Mouse (Mus musculus) common myeloid progenitor, adult 5-6 weeks (primary cell): Measurements from ENCODE around the gene Gpr85. TPM values are rescaled to one million over a fixed set of nuclear protein-coding genes. Genes with fewer than 3 reads are reported as not detected.
"Not testable (repeated sequence)": the region's sequence is repeated elsewhere in the genome, so short reads cannot be mapped to it uniquely, and the experiment has no call there.

ENCODE experiments used
- ATAC-seq: replicated peaks from 2 replicates; pipeline ENCODE4 v1.8.0; 2016; ENCODE audit warnings: low read depth, mild to moderate bottlenecking, moderate TSS enrichment, inconsistent platforms; ENCODE audit not compliant: poor library complexity, severe bottlenecking
- total RNA-seq: library from RNA; stranded (forward); fragments of 200-1000, 187-1606 nt; gene quantifications from 2 replicates; pipeline ENCODE4 v1.2.3, GENCODE M21; 2017

Gpr85 gene
- 0.05 TPM in 1 of 2 replicates, not detected in the other for total RNA-seq

- peak; percentile 68 for ATAC-seq
Measured at GRCm38 (mm10) chr6:13839345-13840054, at the start of gene Gpr85. TSS of gene Gpr85 (minus strand) at chr6:13839942.

DNA sequence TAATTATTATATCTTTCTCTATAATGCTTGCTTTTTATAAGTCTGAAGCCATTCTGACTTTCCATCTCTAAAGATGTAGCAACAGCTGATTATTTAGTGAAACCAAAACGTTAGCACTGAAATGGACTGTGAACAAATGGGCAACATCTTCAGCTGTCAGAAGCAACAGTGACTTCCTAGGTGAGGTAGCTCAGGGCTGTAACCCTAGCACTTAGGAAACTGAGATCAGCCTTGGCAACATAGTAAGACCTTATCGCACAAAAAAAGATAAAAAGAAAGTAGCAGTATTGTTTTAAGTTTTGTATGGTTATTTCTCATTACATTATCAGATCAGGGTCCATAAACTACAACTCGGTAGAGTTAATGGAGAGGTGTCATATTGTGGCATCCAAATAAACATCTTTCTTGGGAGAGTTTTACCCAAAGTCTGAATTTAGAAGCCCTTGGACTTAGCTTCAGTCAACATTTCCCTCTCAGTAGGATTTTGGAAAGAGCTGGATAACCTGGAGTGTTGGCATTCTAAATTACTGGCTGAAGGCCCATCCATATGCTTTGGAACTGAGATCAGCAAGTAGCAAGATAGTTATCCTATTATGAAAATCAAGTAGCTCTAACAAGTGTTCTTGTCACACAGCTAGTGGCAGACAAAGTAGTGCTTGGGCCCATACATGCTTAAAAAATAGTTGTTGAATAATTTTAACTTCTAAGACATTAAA, 45.3 kb upstream of the Gpr85 start:
- ATAC-seq = no peak

DNA sequence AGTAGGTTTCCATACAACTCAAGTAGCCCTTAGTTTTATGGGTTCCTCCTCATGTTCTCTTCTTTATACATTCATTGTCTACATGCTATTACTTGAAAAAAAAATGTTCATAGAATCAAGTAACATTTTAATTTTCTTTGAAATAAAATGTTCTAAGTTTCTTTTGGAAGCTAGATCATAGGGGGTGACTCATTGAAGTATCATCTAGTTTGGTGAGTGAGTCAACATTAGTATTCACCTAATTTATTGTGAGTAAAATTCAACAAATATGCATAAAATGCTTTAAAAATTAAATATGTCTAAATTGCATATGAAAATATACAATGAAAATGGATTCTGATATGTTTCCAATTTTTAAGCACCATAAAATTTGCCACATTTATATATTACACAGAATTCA, 43.2 kb upstream of the Gpr85 start:
- ATAC-seq = no peak

- ATAC-seq = 0 out of 2 replicates have a peak, but pooled peaks have one; percentile 20
Measured at GRCm38 (mm10) chr6:13873959-13874358, 34.2 kb upstream of the Gpr85 start.

DNA sequence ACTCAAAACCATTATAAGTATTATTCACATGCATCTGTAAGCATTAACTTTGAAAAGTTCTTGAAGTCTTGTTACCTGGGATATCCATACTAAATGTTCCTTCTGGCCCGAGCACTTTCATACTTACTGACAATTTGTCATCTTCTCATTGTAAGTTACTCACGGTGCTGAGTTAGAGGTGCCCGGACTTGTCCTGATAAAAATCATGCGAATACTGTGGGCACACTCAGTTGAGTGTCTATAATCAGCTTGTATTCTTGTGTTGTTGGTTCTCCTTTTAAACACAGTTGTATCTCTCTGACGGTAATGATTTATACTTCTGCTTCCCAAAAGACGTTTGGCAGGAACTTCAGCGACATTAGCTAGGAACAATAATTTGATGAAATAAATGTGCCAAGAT, 32.3 kb upstream of the Gpr85 start:
- 0 out of 2 replicates have a peak, but pooled peaks have one; percentile 8 for ATAC-seq

- peak; percentile 40; the same call in 1 of the 2 replicates for ATAC-seq
Measured at GRCm38 (mm10) chr6:13871625-13871958, 31.9 kb upstream of the Gpr85 start.

DNA sequence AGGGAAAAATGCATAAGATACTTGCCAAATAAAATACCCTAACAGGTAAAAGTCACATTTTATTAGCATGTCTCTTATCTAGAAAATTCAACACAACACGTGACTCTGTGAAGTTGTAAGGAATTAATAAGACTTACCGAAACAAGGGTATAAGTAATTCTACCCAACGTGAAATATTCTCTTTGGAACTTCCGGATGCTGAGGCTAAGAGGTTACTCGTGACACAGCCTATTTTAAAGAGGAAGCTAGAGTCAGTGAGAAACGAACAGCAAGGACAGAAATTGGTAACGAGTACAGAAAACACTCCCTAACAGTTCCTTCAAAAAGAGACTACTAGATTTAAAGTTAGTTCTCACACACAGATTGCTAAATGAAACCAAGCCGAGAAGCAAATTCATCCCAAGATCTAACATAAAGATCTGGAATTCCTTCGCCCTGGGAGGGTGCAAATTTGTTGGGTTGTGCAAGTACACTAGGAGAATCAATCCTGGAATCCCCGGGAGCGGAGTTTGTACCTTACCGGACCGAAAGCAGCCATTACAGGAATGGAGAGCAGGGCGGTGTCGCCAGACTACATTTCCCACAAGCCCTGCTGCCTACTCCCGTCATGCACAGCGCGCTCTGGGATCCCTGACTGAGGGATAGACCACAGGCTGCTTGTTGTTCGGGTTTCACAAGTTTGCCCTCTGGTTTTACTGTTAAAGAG, 31.3 kb upstream of the Gpr85 start, which contains the start of gene 2610001J05Rik:
2610001J05Rik (minus strand) TSS at position 600 of the 706 bp plus-strand sequence.
- peak; percentile 98 for ATAC-seq

DNA sequence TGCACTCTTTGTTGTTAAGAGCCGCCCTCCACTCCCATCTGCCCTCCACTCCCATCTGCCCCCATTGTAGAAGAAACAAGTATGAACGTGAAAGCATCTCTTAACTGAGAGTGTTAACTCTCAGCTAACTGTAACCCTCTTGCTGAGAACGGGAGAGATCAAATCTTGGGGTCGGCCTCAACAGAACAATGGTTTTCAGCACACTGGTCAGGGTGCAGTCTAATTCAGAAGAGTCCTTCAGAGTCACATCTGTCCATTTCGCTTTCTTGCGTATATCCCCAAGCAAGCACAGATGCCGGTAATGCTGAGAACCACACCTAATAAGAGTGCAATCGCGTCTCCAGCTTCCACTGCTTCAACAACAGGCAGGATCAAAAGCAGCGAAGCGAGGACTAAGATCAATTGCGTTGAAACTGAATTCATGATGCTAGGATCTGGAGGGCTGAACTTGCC, 30.6 kb upstream of the Gpr85 start:
- 0 out of 2 replicates have a peak, but pooled peaks have one; percentile 0 for ATAC-seq

DNA sequence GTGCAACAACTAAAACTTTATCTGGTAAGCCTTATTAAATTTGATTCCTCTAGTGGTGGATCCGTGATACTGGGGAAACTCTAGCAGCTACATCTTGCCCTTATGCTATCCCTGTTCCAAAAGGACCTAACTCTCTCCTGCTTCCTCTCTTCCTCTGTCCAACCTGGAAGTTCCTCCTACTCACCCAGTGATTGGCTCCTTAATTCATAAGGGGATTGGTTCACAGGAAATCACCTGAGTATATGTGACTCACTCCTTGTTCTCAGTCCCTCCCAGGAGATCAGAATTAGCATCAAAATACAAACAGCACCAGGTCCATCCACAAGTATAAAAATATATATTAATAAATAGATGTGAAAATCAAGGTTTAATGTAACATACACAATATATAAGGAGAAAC, 20.9 kb upstream of the Gpr85 start:
- no peak for ATAC-seq

DNA sequence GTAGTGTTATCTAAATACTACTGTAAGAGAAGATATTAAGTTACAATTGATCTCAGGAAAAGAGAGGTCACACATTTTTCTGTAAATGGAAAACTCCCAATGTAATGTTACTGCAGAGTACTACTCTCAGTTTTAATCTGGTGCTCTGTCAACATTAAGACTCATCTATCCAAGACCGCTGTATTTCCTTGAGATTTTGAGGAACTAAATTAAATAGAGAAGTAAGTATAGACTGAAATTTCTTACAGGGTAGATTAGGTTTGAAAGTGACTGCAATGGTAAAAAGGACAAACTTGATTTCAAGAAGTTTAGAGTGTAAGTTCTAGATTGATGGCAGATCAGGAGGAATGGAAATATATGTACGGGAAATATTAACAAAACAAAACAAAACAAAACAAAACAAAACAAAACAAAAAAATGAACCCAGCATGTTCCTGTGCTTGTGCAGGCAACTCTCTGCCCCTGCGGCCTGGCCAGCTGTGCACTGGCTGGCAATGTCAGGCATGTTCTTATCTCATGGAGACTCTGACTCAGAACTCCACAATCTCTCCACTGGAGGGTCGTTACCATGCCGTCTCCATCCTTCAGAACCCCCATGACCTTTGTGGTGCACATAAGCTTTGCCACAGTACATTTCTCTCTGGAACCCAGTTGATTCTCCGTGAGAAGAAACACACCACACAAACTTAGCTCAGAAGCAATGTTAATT, 20.3 kb upstream of the Gpr85 start:
- peak; percentile 93 for ATAC-seq

GRCm38 (mm10) chr6:13854230-13854629, 14.5 kb upstream of the Gpr85 start:
- ATAC-seq = no peak

DNA sequence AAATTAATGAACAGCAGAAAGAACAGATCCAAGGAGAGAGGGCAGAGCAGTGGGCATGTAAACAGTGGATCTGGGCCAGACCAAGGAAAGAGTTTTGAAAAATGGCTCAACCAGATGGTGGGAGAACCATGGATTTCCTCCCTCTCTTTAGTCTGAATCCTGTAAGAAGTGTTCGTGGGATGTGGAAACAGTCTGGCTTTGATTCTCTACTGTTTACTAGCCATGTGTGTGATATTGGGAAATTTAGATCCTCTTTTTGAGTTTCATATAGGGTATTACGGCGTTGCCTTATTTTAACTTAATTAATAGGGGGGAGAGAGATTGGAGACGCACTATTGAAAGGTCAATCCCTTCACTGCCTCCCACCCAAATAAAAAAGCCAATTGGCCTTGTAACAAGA, 13.5 kb upstream of the Gpr85 start:
- peak; percentile 54; the same call in 1 of the 2 replicates for ATAC-seq

- not testable (repeated sequence) for ATAC-seq
Measured at GRCm38 (mm10) chr6:13846031-13846430, 6.3 kb upstream of the Gpr85 start.

DNA sequence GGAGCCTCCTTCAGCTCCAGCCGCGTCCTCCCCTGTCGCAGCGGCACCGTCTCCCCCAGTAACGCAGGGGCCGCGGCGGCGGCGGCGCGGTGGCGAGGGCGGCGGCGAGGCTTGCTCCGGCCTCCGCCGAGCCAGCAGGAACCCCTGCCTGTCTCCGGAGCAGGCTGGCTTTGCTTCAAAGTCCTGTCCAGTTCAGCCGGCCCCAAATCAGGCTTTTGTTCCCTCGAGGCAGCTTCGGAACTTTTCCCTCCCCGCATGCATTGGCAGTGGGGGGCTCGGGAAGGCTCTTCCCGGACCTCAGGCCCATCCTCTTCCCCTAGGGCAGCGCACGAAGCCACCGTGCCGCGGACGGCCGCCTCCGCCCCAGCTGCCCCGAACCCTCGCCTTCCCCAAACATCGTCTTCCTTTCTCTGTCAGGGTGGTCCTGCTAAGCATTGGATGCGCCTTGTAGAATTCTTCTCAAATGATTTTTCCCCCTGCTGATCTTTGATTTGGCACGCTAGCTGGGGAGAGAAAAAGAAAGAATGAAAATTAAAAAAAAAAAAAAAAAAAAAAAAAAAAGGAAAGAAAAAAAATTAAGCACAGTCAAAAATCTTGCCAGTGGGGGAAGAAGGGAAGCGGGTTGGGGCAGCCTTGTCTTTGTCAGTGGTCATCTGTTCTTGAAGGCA, 931 bp downstream of the Gpr85 start:
- ATAC-seq = peak; percentile 73

- ATAC-seq = no peak
Measured at GRCm38 (mm10) chr6:13837916-13838676, 1.6 kb downstream of the Gpr85 start.

GRCm38 (mm10) chr6:13836967-13837570, 2.7 kb downstream of the Gpr85 start:
- peak; percentile 21 for ATAC-seq

DNA sequence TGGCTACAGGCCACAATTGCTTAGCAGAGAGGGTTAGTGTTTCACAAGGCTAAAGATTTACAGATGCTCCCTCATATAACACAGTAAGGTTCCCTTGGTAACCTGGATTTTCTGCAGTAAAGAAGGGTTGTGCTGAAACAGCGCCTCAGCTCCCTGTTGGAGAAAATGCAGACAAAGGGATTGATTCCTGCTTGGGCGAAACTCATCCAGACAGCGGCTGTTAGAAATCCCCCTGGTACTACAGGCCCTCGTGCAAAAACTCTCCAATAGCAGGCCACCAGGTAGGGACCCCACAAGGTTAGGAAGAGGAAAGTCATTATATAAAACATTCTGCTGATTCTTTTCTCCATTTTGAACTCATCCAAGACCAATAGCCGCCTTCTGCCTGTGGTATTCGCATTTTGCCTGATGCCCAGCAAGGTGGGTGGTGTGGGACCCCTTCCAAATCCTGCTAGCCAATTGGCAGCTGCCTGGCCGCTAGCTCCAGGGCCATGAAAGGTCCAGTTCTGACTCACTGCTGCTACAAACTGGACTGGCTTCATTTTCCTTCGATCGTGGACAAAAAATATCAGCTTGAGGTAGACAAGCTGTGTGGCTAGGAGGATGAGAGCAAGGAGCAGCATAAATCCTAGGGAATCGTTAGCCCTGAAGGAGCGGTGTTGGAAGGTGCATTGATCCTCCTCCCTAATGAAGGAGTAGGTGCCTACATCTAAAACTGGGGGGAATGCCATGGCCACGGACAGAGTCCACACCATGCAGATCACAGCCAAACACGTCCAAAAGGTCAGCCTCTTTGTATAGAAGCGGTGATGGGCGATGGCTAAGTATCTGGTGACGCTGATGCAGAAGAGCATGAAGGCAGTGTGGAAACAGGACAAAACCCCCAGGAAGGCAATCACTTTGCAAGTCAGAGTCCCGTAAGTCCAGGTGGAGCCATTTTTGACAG, 3.7 kb downstream of the Gpr85 start:
- ATAC-seq = no peak
